Mouse (Mus musculus) small intestine, adult 2 months (tissue): ENCODE data around the gene Parvb.

Experiments used
- CTCF ChIP-seq: fragments of 200-500 bp; IDR thresholded peaks from 2 replicates; pipeline ENCODE4 v1.5.1; 2012; ENCODE audit warnings: low read depth, mild to moderate bottlenecking, control low read depth, inconsistent platforms, low read length, moderate library complexity, mixed read lengths; ENCODE audit not compliant: insufficient replicate concordance, insufficient read length; ENCODE audit errors: extremely low read depth
- POLR2A ChIP-seq: fragments of 200-500 bp; IDR thresholded peaks from 2 replicates; pipeline ENCODE4 v1.6.1; 2012; ENCODE audit warnings: low read depth, mild to moderate bottlenecking, control low read depth, inconsistent platforms, low read length, moderate library complexity

GRCm38 (mm10) chr15:84325736-84326135 is 93.9 kb downstream of the Parvb start:
- TF ChIP-seq POLR2A (no peak), CTCF (no peak)
